Mouse (Mus musculus) cerebellum, adult 8-10 months (tissue): ENCODE data around the gene Ccr1l1.

Source experiments
- DNase-seq: peaks from one replicate; pipeline ENCODE4 v3.0.0; 2022

Ccr1l1 gene

GRCm38 (mm10) chr9:123957911-123958413 is 20.2 kb downstream of the Ccr1l1 start:
- no peak for DNase-seq

GRCm38 (mm10) chr9:123956892-123957291 is 21.3 kb downstream of the Ccr1l1 start:
- DNase-seq = no peak

GRCm38 (mm10) chr9:123953551-123953950 is 24.7 kb downstream of the Ccr1l1 start:
- no peak for DNase-seq

- no peak for DNase-seq
Observed at GRCm38 (mm10) chr9:123951176-123951575, 27.0 kb downstream of the Ccr1l1 start.

- no peak for DNase-seq
Observed at GRCm38 (mm10) chr9:123949432-123949831, 28.8 kb downstream of the Ccr1l1 start.

- DNase-seq = no peak
Observed at GRCm38 (mm10) chr9:123947815-123948214, 30.4 kb downstream of the Ccr1l1 start.

- no peak for DNase-seq
Observed at GRCm38 (mm10) chr9:123942025-123942424, 36.2 kb downstream of the Ccr1l1 start.

GRCm38 (mm10) chr9:123941316-123941715 is 36.9 kb downstream of the Ccr1l1 start:
- no peak for DNase-seq

- no peak for DNase-seq
Observed at GRCm38 (mm10) chr9:123940628-123941027, 37.6 kb downstream of the Ccr1l1 start.

- DNase-seq = no peak
Observed at GRCm38 (mm10) chr9:123940168-123940567, 38.0 kb downstream of the Ccr1l1 start.

GRCm38 (mm10) chr9:123937989-123938388 is 40.2 kb downstream of the Ccr1l1 start:
- DNase-seq = no peak

GRCm38 (mm10) chr9:123936604-123937280 is 41.5 kb downstream of the Ccr1l1 start:
- no peak for DNase-seq

- no peak for DNase-seq
Observed at GRCm38 (mm10) chr9:123935776-123936175, 42.4 kb downstream of the Ccr1l1 start.

- no peak for DNase-seq
Observed at GRCm38 (mm10) chr9:123935346-123935745, 42.9 kb downstream of the Ccr1l1 start.

GRCm38 (mm10) chr9:123933716-123934445 is 44.3 kb downstream of the Ccr1l1 start:
- DNase-seq = no peak

GRCm38 (mm10) chr9:123932911-123933675 is 45.1 kb downstream of the Ccr1l1 start:
- no peak for DNase-seq

GRCm38 (mm10) chr9:123931761-123932700 is 46.2 kb downstream of the Ccr1l1 start:
- no peak for DNase-seq

GRCm38 (mm10) chr9:123930926-123931325 is 47.3 kb downstream of the Ccr1l1 start:
- DNase-seq = no peak

GRCm38 (mm10) chr9:123930476-123930875 is 47.7 kb downstream of the Ccr1l1 start:
- DNase-seq = no peak

- DNase-seq = no peak
Observed at GRCm38 (mm10) chr9:123929936-123930335, 48.3 kb downstream of the Ccr1l1 start.

GRCm38 (mm10) chr9:123928759-123929246 is 49.4 kb downstream of the Ccr1l1 start:
- no peak for DNase-seq

- no peak for DNase-seq
Observed at GRCm38 (mm10) chr9:123928118-123928758, 50.0 kb downstream of the Ccr1l1 start.
